Mouse (Mus musculus) ES-CJ7 (cell line): ENCODE results near the gene Tlr2.

Experiments
- DNase-seq: peaks from one replicate; pipeline ENCODE4 v3.0.0; 2011; ENCODE audit warnings: low read depth, low spot score

Tlr2 gene

DNA sequence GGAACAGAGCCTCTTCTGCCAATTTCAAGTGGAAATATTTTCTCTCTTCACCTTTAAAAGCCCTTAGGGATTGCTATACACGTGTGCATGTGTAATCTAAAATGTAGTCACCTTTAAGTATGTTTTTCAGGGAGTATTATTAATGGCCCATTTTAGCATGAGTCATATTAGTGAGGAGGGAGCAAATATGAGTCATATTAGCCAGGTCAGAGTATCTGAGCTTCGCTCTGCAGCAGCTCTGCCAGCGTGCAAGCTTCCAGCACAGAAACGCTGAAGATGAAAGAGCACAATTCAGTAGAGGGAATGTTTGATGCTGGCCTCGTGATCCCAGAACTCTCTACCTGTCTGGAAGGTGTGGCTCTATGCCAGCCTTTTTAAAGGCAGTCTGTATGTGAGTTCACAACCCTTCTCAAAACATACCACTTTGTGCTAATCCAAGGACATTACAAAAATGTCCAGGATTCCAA lies 13.4 kb downstream of the Tlr2 start:
- no peak for DNase-seq

DNA sequence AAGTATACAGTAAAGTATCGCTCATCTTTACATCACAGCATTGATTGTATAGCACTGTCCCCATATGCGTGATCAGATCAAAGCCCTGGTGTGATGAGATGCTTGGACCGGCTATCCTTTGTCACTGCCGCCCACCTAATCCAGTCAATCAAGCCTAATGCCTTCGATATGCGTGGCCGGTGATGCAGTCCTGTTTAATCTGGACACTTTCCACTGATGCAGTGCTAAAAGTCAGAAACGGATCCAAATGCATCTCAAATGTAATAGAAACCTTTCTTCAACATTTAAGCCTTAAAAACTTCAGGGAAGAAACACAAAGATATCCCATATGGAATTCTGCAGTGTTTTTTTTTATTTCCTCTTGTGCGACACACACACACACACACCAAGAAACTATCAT lies 13.9 kb downstream of the Tlr2 start:
- DNase-seq = no peak

DNA sequence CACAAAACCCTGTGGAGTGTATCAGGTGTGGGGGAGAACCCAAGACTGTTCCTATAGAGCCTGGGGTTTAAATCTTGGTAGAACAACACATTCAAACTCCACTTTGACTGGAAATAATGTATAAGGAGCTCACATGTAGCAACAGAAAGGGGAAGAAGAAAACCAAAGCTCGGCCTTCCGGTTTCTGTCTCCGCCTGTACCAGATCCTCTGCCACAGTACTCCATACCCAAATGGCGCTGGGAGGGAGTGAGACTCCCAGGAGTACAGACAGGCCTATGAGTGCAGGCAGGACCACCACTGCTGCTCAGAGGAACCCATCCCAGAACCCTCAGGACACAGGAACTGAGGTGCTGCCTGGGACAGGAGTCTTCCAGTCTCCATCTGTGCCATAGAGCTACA lies 17.8 kb downstream of the Tlr2 start:
- DNase-seq = no peak

DNA sequence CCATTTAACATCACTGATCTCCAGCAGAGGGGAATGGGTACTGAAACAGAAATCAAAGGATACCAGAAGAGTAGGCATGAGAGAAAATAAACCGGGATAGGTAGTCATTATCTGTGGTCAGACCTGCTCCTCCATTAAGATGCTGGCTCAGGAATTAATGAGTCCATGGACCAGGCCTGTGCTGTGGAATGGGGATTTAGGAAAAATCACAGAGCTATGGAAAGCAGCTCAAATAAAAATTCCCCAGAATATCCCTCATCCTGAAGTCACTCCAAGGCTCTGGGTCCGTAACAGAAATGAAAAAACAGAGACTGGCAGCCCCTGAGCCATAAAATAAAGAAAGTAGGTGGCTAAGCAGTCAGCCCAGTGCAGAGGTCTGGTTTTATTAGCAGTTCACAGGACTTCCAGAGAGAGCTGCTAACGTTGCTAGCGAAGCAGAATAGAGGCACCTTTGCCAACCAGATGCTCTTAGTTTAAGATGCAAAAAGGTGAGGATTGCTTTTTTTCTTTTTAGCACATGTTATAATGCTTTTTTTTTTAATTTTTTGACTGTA lies 25.1 kb downstream of the Tlr2 start:
- DNase-seq = no peak

DNA sequence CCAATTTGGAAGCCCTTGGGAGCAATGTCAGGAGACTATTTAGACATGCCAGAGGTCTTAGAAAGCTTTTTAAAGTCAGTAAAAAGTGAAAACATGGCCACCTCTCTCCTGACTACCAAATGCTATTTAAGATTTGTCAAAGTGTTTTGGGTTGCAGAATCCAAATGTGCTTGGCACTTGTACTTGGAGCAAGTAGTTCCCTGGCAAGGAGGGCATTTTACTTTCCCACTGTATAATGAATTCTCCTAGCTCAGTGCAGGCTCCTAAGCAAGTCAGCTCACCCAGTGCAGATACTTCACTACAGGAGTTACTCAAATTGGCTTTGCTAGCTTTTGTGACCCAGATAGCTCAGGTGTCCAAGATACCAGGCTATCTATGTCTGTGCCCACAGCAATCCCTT lies 28.7 kb downstream of the Tlr2 start:
- DNase-seq = no peak

DNA sequence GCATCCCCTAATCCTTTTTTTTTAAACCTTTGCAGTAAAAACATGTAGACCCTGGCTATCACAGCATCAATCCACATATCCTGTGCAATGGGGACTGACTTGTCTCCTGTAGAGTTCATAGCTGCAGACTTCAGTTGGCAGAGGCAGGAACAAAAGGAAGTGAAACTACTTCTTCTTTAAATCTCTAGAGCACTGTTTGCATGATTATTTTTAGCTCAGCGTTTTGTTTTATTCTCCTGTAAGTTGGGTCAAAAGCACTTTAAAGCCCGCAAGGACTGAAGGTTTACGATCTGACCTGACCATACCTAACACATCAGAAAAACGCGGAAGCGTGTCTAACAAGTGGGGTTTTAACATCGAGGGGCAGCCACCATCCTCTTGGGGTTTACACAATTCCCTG lies 29.6 kb downstream of the Tlr2 start:
- DNase-seq = no peak

DNA sequence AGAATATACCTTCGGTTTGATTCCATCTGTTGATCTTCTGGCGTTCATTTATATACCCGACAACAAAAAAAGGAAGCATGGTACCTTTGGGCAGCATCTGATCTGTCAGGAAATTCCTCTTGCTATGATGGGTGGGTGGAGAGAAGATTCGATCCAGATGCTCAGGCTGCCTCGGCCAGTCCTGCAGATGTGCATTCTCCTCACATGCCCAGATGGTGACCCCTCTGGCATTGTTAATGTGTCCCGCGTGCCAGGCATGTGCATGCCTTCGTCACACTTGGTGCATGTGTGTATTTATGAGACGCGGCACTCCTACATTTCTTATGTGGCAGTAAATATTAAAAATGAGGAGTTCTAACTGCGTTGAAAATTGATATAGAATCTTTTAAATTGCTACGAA lies 33.1 kb downstream of the Tlr2 start:
- DNase-seq = no peak

DNA sequence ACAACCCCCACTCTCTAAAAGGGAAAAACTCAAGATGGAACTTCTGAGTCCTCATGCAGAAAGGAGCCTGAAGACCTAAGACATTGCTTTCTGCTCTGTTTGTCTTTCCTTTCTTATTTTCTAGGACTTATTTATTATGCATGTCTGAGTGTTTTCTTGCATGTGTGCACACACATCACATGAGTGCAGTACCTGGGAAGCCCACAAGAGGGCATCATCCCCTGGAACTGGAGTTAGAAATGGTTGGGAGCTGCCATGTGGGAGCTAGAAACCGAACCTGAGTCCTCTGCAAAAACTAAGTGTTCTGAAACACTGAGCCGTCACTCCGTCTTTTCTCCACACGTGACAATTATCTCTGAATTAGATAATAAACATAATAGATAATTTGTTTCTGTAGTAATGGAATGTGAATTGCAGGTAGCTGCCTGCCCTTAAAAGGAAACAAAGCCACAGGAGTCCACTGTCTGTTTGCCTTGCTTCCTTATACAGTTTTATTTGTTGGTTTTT lies 39.9 kb downstream of the Tlr2 start:
- DNase-seq = peak; percentile 55

DNA sequence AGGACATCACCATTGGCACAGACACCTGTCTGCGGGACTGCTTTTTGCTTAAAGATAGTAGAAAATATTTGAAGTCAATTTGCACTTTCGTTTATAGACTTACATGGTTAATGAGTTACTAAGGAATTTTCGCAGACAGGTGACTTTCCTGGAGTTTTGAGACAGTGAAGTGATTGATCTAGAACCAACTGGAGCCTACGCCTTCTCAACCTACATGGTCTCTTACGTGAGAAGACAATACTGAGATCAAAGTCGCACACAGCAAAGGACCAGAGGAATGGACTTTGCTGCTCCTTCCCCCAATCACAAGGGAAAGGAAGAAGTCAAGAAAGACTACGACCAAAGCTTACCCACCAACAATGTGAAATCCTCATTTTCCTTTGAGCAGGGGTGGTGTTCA lies 42.1 kb downstream of the Tlr2 start:
- no peak for DNase-seq

DNA sequence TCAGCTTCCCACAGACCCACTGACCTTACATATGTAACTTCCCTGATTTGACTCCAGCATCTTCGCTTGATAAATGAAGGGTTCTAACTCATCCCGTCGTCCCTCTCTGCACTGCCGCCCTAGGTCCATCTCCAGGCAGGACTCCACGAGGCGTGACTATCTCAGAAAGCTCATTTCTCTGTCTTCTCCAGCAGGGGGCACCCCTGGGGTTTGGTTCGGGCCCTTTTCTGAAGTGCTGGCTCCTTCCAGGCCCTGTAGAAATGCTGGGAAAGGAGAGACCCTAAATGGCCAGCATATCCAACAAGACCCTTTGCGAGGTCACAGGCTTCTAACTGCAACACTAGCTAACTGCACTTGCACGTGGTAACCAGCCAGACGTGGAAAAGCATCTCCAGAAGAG lies 43.7 kb downstream of the Tlr2 start:
- peak; percentile 70 for DNase-seq

DNA sequence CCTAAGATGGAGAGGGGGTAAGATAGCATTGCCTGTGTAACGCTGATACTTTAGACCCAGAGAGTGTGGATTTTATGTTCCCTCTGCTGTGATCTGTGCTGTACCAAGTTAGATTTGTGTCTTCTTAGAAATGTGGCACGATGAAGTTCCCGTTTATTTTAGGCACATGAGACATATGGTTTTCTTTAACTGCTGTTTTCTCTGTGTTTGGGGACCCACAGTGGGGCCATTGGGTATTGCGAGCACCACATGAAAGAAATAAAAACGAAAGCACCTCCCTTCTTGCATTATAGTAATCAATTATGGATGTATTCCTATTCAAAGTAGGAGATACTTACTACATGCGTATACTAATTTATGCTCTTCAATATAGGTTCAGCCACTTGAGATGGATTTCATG lies 44.5 kb downstream of the Tlr2 start:
- no peak for DNase-seq

DNA sequence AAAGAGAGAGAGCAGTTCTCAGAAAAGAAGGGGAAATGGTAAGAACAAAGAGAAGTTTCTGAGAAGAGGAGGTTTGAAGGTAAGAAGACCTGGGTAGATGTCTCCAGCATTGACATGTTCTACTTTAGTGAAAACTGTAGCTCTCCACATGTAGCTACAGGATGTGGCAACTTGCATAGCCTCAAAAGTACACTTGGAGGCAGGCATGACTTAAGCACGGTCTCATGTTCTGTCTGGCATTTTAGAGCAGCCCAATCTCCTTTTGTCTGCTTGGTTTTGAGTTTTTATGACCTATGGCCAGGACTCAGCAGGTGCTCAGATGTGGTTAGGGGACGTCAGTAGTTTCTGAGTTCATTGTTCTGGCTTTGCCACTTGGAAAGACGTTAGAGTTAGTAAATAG lies 50.1 kb downstream of the Tlr2 start:
- DNase-seq = no peak

DNA sequence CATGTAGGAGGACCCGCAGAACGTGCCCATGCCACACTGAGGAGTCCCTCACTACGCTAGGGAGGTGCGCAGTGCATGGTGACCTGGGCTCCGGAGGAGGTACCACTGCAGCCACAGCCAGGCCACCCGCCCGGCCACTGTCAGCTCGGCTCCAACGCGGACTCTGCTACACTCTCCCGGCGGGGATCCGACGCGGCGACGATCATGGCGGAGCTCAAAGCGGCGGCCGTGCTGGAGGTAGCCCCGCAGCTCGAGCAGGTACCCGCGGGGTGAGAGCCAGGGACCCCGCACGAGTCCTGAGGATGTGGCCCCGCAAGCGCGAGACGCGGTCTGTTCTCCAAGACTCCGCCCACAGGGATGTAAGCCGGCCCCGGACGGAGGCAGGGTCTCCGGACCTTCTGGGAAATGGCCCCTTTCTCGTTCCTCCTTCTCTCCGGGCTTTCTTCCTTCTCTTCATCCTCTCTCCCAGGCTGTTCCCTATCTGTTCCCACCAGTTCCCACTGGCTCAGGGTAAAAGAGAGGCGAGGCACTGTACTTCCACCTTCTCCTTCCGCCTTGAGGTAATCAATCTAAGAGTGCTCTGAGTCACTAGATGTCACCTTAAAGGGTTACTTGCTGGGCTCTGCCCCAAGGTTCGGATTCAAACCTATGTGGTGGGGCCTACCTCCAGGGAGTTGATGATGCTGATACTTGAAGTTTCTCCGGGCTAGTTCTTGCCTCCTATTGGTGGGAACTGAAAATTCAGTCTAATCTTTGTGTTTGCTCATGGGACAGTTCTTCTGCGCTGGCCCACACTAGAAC lies 51.7 kb downstream of the Tlr2 start:
- peak; percentile 51 for DNase-seq

DNA sequence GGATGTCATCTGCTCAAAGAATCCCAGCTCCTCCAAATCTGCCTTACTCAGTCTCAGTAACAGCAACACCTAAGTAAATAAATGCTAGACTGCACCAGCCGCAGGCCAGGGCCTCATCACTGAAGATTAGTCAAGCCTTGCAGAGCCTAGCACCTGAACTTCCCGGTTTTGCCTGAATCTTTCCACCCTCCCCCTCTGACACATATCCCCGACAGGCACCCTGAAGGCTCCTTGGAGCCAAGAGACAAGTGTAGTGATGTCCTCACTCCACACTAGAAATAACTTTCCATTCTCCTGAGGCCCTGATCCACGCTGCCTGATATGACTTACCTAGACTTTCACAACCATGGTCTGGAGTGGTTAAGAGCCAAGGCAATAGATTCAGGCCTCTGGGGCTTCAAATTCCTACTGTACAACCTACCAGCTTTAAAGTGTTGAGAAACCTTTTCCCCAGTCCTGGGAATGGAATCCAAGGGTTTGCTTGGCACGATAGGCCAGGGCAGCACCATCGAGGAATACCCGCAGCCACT lies 53.7 kb downstream of the Tlr2 start:
- no peak for DNase-seq

DNA sequence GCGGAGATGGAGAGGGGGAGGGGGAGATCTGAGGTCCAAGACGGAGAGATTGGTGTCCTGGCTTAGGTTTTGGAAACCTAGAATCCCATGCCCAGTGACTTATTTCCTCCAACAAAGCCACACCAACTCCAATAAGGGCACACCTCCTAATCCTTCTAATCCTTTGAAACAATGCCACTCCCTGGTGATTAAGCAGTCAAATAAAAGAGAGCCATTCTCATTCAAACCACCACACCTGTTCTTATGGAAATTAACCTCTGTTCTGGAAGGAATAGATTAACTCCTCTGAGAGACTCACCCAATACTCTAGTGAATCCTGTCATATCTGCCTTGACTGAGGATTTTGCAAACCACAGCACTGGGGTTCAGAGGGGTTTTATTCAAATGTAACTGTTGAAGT lies 54.5 kb downstream of the Tlr2 start:
- peak; percentile 64 for DNase-seq
